Mouse (Mus musculus) mammary gland, adult 2 months (tissue): ENCODE results near the gene Tpp1. TPM values are rescaled to one million over a fixed set of nuclear protein-coding genes. Genes with fewer than 3 reads are reported as not detected.

Experiments used
- polyA plus RNA-seq: library from polyadenylated mRNA; depleted of rRNA; stranded (reverse); fragments of >200 nt; gene quantifications from 2 replicates; pipeline ENCODE4 v1.2.3, GENCODE M21; 2012; ENCODE audit warnings: low replicate concordance; rRNA removed

Tpp1 gene
- polyA plus RNA-seq: 156 and 246 TPM in 2 replicates

DNA sequence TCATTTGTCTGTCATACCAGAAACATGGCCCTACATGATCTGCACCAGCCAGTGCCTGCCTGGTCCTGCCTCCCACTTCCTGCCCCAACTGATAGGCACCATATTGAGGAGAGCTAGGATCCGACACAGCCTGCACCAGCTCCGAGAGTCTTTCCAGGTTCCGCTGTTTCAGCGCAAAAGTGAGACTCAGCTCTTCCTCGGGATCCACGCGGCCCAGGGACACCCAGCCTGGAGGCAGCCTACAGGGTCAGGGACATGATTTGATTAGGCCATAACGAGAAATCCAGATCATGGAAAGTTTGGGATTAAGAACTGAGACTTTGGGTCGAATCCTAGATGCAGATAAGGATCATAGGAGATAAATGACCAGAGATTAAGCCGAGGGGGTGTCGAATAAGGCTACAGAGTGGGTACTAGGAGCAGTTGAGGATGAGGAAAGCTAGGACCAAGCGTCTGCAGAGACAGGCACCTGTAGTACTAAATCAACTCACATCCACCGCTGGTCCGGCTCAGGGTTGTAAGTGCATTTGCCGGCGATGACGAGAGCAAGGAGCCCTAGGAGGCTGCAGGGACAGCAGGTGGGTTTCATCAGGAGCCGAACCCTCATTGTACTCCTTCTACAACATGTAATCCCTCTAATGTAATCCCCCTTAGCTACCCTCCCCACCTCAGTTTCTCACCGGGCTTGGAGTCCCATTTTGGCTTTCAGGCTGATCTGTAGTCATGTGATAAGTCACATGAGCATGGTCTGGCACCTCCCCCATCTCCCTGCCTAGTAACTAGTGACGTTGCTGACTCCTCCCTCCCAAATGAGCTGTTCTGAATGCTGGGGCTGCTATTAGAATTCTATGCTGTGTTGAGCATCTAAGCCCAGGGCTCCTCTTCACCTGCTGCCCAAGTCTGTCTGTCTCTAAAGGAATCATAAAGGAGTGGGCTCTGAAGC lies at the start of gene Tpp1:
TSS of gene Tpp1 (minus strand) at position 745 of the 943 bp plus-strand sequence.

DNA sequence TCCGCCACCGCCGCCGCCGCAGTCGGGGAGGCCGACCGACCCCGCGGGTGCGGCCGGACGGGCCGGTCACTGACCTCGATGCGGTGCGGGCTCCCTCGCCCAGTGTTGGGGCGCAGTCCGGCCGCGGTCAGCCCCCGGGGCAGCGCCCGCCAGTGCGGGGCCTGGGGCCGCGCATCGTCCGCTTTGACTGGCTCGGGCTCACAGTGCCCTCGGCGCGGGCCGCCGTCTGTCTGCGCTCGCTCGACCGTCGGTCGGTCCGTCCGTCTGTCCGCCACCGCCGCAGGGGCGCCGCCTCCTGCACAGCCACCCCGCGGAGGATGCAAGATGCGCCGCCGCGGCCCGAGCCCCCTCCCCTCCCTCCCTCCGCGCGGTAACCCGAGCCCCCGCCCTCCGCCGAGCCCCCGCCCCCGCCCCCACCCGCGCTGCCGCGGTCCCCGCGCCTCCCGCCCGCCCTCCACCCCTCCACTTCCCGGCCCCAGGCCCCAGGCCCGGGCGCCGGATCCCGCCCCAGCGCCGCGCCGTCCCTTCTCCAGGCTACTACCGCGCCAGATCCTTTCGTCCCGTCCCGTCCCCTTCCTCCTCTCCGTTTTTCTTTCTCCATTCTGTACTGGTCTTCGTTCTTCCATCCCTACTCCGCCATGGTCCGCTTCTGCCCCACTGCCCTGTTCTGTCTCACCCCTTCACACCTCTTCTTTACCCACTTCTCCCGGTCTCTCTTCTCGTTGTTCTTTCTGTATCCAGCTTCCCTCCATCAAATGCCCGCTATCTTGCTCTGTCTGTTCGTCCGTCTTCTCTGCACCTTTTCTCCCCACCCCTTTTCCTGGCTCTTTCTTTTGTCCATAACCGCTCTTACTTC lies 35.5 kb upstream of the Tpp1 start, which contains the start of gene Dchs1:
TSS of gene Dchs1 (minus strand) at position 370 of the 856 bp plus-strand sequence.

GRCm38 (mm10) chr7:105743926-105744590 lies 8.0 kb downstream of the Tpp1 start, which contains the start of gene Taf10:
Taf10 (minus strand) TSS chr7:105744361.

GRCm38 (mm10) chr7:105736911-105737521 lies 15.0 kb downstream of the Tpp1 start, which contains the start of gene Rrp8:
Rrp8 (minus strand) TSS chr7:105737385.

DNA sequence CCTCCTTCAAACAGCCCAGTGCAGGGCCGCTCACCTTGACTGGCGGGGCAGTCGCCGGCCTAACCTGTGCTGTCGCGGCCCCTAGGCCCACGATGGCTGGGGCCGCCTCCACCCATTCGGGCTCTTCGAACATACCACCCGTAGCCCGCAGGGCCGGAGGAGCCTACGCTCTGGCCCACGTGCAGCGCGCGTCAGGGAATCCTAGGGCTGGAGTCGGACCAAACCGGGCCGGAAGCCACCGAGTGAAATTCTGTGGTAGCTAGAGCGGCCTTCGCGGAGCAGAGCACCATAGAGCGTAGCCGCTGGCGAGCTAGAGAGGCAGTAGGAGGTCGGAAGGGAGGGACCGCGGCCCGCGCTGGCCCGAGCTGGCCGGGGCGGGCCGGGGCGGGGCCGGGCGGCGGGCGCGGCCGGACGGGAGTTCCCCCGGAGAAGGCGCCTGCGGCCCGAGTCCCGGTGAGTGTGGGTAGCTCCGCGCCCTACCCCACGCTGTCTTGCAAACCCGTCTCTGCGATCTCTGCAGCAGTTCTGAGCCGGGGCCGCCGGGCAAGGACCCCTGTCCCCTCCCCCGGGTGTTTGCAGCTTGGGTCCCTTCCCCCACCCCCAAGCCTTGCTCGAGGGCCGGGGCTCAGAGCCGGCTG lies 15.7 kb downstream of the Tpp1 start, which contains the start of gene Ilk:
TSS of gene Ilk (plus strand) at position 329 of the 638 bp plus-strand sequence.

Other genes starting within 250 kb of the Tpp1 start
- gene Smpd1, start 197.9 kb downstream of the Tpp1 start, polyA plus RNA-seq: 69.1 and 110 TPM in 2 replicates
- 23.3 and 35.9 TPM in 2 replicates for gene Apbb1, start 170.6 kb downstream of the Tpp1 start, polyA plus RNA-seq
- 1.1 and 13.0 TPM in 2 replicates for gene Hpx, start 152.1 kb downstream of the Tpp1 start, polyA plus RNA-seq
- gene Trim3, start 118.7 kb downstream of the Tpp1 start, polyA plus RNA-seq: 47.8 and 65.0 TPM in 2 replicates
- 143 and 164 TPM in 2 replicates for gene Timm10b, start 112.2 kb downstream of the Tpp1 start, polyA plus RNA-seq
- 58.6 and 60.8 TPM in 2 replicates for gene Arfip2, start 111.8 kb downstream of the Tpp1 start, polyA plus RNA-seq
- 262 and 505 TPM in 2 replicates for gene Gm45799, start 111.7 kb downstream of the Tpp1 start, polyA plus RNA-seq
- 2.3 and 5.4 TPM in 2 replicates for gene Dnhd1, start 101.4 kb downstream of the Tpp1 start, polyA plus RNA-seq
- gene Ilk, start 15.6 kb downstream of the Tpp1 start, polyA plus RNA-seq: 124 and 195 TPM in 2 replicates
- 8.2 and 10.6 TPM in 2 replicates for gene Rrp8, start 14.8 kb downstream of the Tpp1 start, polyA plus RNA-seq
- gene Taf10, start 7.9 kb downstream of the Tpp1 start, polyA plus RNA-seq: 320 and 670 TPM in 2 replicates
- gene Dchs1, start 35.4 kb upstream of the Tpp1 start, polyA plus RNA-seq: 11.7 and 15.2 TPM in 2 replicates
- gene Mrpl17, start 58.9 kb upstream of the Tpp1 start, polyA plus RNA-seq: 220 and 240 TPM in 2 replicates
- gene Gm4070, start 201.7 kb upstream of the Tpp1 start, polyA plus RNA-seq: 5.1 and 8.3 TPM in 2 replicates